Mouse (Mus musculus) cortical plate, adult 2 months (tissue): ENCODE measurements around the gene Wdr49. TPM values are rescaled to one million over a fixed set of nuclear protein-coding genes. Genes with fewer than 3 reads are reported as not detected.
"Not testable (repeated sequence)": the region's sequence is repeated elsewhere in the genome, so short reads cannot be mapped to it uniquely, and the experiment has no call there.

Experiments used
- H3K27ac ChIP-seq: fragments of 200-500 bp; 2 replicates; pipeline ENCODE4 v1.5.1; 2012; ENCODE audit warnings: low read length, control low read depth, inconsistent platforms; ENCODE audit not compliant: insufficient read depth
- H3K4me1 ChIP-seq: fragments of 200-500 bp; 2 replicates; pipeline ENCODE4 v1.6.1; 2011; ENCODE audit warnings: low read length; ENCODE audit not compliant: control insufficient read depth, insufficient read depth
- H3K4me3 ChIP-seq: fragments of 200-500 bp; 2 replicates; pipeline ENCODE4 v1.5.1; 2011; ENCODE audit warnings: mild to moderate bottlenecking, low read length, control low read depth; ENCODE audit not compliant: insufficient read depth
- CTCF ChIP-seq: fragments of 200-500 bp; IDR thresholded peaks from 2 replicates; pipeline ENCODE4 v1.5.1; 2011; ENCODE audit warnings: mild to moderate bottlenecking, control low read depth, low read length; ENCODE audit not compliant: insufficient read depth; ENCODE audit errors: extremely low read depth
- POLR2A ChIP-seq: fragments of 200-500 bp; IDR thresholded peaks from 2 replicates; pipeline ENCODE4 v1.6.1; 2011; ENCODE audit warnings: mild to moderate bottlenecking, low read length, control low read depth; ENCODE audit not compliant: insufficient read depth; ENCODE audit errors: extremely low read depth
- polyA plus RNA-seq: library from polyadenylated mRNA; depleted of rRNA; stranded (reverse); fragments of >200 nt; gene quantifications from 2 replicates; pipeline ENCODE4 v1.2.3, GENCODE M21; 2012

The Wdr49 gene
- polyA plus RNA-seq, 1 experiment: 0.19 TPM

- Histone ChIP-seq H3K4me3 (no peak overlapping the region), H3K27ac (no peak overlapping the region), H3K4me1 (no peaks in the 10 kb centered on the region)
- TF ChIP-seq POLR2A (no peak), CTCF (no peak)
Measured at GRCm38 (mm10) chr3:75308228-75308627, 173.7 kb downstream of the Wdr49 start.

- H3K4me3 ChIP-seq: no peak overlapping the region
- TF ChIP-seq CTCF (no peak), POLR2A (no peak)
- no peaks in the 10 kb centered on the region for H3K4me1 ChIP-seq
- no peak overlapping the region for H3K27ac ChIP-seq
Measured at GRCm38 (mm10) chr3:75305584-75305983, 176.4 kb downstream of the Wdr49 start.

GRCm38 (mm10) chr3:75304621-75305020 is 177.3 kb downstream of the Wdr49 start:
- no peak for TF ChIP-seq POLR2A
- TF ChIP-seq CTCF: no peak
- Histone ChIP-seq H3K27ac (no peak overlapping the region), H3K4me3 (no peak overlapping the region), H3K4me1 (no peaks in the 10 kb centered on the region)

- no peak overlapping the region for H3K4me3 ChIP-seq
- TF ChIP-seq POLR2A: no peak
- no peak for TF ChIP-seq CTCF
Measured at GRCm38 (mm10) chr3:75301072-75301471, 180.9 kb downstream of the Wdr49 start.

GRCm38 (mm10) chr3:75299464-75299863 is 182.5 kb downstream of the Wdr49 start:
- H3K4me3 ChIP-seq, H3K4me1 ChIP-seq, H3K27ac ChIP-seq: not testable (repeated sequence)

More at GRCm38 (mm10) chr3:75301072-75301471, 180.9 kb downstream of the Wdr49 start:
- H3K27ac ChIP-seq: no peak overlapping the region
- H3K4me1 ChIP-seq: no peaks in the 10 kb centered on the region; the same call in 1 of the 2 replicates

GRCm38 (mm10) chr3:75297758-75298111 is 184.2 kb downstream of the Wdr49 start:
- Histone ChIP-seq H3K4me3 (no peak overlapping the region), H3K27ac (no peak overlapping the region), H3K4me1 (no peaks in the 10 kb centered on the region; the same call in 1 of the 2 replicates)
- no peak for TF ChIP-seq CTCF
- TF ChIP-seq POLR2A: no peak

- Histone ChIP-seq H3K27ac (no peak overlapping the region), H3K4me3 (no peak overlapping the region)
Measured at GRCm38 (mm10) chr3:75297026-75297757, 184.8 kb downstream of the Wdr49 start.

GRCm38 (mm10) chr3:75293243-75293642 is 188.7 kb downstream of the Wdr49 start:
- no peak overlapping the region for H3K27ac ChIP-seq
- TF ChIP-seq POLR2A (no peak), CTCF (no peak)
- H3K4me3 ChIP-seq: no peak overlapping the region
- no peaks in the 10 kb centered on the region; the same call in 1 of the 2 replicates for H3K4me1 ChIP-seq

More at GRCm38 (mm10) chr3:75297026-75297757, 184.8 kb downstream of the Wdr49 start:
- no peak for TF ChIP-seq CTCF
- no peak for TF ChIP-seq POLR2A
- no peaks in the 10 kb centered on the region; the same call in 1 of the 2 replicates for H3K4me1 ChIP-seq

- Histone ChIP-seq H3K4me1 (no peaks in the 10 kb centered on the region), H3K27ac (no peak overlapping the region), H3K4me3 (no peak overlapping the region)
- TF ChIP-seq POLR2A (no peak), CTCF (no peak)
Measured at GRCm38 (mm10) chr3:75277455-75277854, 204.5 kb downstream of the Wdr49 start.

GRCm38 (mm10) chr3:75276522-75276921 is 205.4 kb downstream of the Wdr49 start:
- no peaks in the 10 kb centered on the region for H3K4me1 ChIP-seq
- TF ChIP-seq CTCF: no peak
- no peak for TF ChIP-seq POLR2A
- H3K4me3 ChIP-seq: no peak overlapping the region
- H3K27ac ChIP-seq: no peak overlapping the region
